Mouse (Mus musculus) left cerebral cortex, postnatal 36 days (tissue): ENCODE measurements around the gene Scamp4. TPM values are rescaled to one million over a fixed set of nuclear protein-coding genes. Genes with fewer than 3 reads are reported as not detected.
A peak's percentile ranks its signal among the peaks of the same experiment; 100 is the strongest.

Experiments used
- DNase-seq, 2 experiments: peaks; one replicate each; pipeline ENCODE4 v3.0.0; 2021 to 2022; ENCODE audit warnings: low spot score in 2 of 2, mixed read lengths in 1 of 2
- intact Hi-C: fragments of 180-260 bp; cut with DNase I; formaldehyde crosslinking; loops from one replicate; pipeline ENCODE4 v1.15.1; 2025
- microRNA-seq: library from miRNA; unstranded; fragments of <30 nt; microRNA quantifications from one replicate; pipeline ENCODE4 v1.2.0, GENCODE M21; 2022
- total RNA-seq, 2 experiments: library from RNA; stranded (reverse); gene quantifications; 2 replicates each; pipeline ENCODE4 v1.2.3; 2021

Gene Scamp4
- total RNA-seq, 2 experiments from 2014 or later = 40.1 to 45.1 TPM

DNA sequence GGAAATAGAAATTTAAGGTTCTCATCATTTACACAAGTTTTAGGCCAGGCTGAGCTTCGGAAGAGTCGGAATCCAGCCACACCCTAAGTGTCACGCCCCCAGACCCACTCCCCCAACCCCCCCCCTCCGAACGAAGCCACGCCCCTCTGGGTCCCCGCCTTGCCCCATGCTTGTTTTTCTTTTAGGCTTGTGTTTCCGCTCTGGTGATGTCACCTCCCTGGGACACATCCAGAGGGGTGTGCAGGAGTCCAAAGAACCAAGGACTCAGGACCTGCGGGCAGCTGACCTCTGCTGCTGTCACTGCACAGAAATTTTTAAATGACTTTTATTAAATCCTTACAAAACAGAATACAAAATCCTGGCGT, 62.3 kb downstream of the Scamp4 start:
- no peak for DNase-seq
- intact Hi-C loops = no loop called here

Small RNAs within 50 kb of the gene (microRNA-seq; reads per million reads assigned to microRNA genes)
- gene Mir6912 = 5.3 reads per million, percentile 18 among the genes with 10 or more reads in this experiment

Other genes with a start within 250 kb of the Scamp4 start
- gene Plk5, start 246.4 kb upstream of the Scamp4 start, total RNA-seq = 10 to 100 TPM; 16.9 to 33.1 TPM
- 10 to 100 TPM; 18.1 to 23.4 TPM for gene Mex3d, start 215.2 kb upstream of the Scamp4 start, total RNA-seq
- 100 to 1,000 TPM; 147 to 150 TPM for gene Mbd3, start 203.3 kb upstream of the Scamp4 start, total RNA-seq
- 100 to 1,000 TPM; 411 to 444 TPM for gene Uqcr11, start 196.0 kb upstream of the Scamp4 start, total RNA-seq
- 10 to 100 TPM; 26.0 to 28.3 TPM for gene Tcf3, start 169.2 kb upstream of the Scamp4 start, total RNA-seq
- not detected for gene Onecut3, start 108.0 kb upstream of the Scamp4 start, total RNA-seq
- under 1 TPM; 0.20 to 0.27 TPM for gene Atp8b3, start 63.7 kb upstream of the Scamp4 start, total RNA-seq
- 10 to 100 TPM; 43.5 to 56.8 TPM for gene Rexo1, start 41.3 kb upstream of the Scamp4 start, total RNA-seq
- 10 to 100 TPM; 51.6 to 54.2 TPM for gene Klf16, start 25.6 kb upstream of the Scamp4 start, total RNA-seq
- gene Abhd17a, start 12.5 kb upstream of the Scamp4 start, total RNA-seq = 100 to 1,000 TPM; 181 to 238 TPM
- gene Adat3, start within 50 bp of the Scamp4 start, total RNA-seq = 1 to 10 TPM; 1.7 to 4.0 TPM
- gene Gm49322, start 3.1 kb downstream of the Scamp4 start, total RNA-seq = 1 to 10 TPM; 2.6 to 3.6 TPM
- 100 to 1,000 TPM; 208 to 256 TPM for gene Csnk1g2, start 20.0 kb downstream of the Scamp4 start, total RNA-seq
- gene Btbd2, start 54.2 kb downstream of the Scamp4 start, total RNA-seq = 100 to 1,000 TPM in 1 of 2 experiments, 10 to 100 TPM in 1; 93.4 to 100 TPM
- gene Mknk2, start 75.2 kb downstream of the Scamp4 start, total RNA-seq = 10 to 100 TPM; 39.9 to 42.0 TPM
- gene Mob3a, start 99.1 kb downstream of the Scamp4 start, total RNA-seq = 10 to 100 TPM; 14.0 TPM
- gene Izumo4, start 99.3 kb downstream of the Scamp4 start, total RNA-seq = 10 to 100 TPM; 36.7 to 47.3 TPM
- gene Ap3d1, start 139.4 kb downstream of the Scamp4 start, total RNA-seq = 100 to 1,000 TPM; 133 to 160 TPM
- 10 to 100 TPM; 37.2 to 65.0 TPM for gene Dot1l, start 152.3 kb downstream of the Scamp4 start, total RNA-seq
- gene Sf3a2, start 195.3 kb downstream of the Scamp4 start, total RNA-seq = 10 to 100 TPM; 44.3 to 53.0 TPM
- gene Plekhj1, start 195.8 kb downstream of the Scamp4 start, total RNA-seq = 10 to 100 TPM; 53.5 to 63.2 TPM
- 1 to 10 TPM; 1.2 to 2.0 TPM for gene Amh, start 202.4 kb downstream of the Scamp4 start, total RNA-seq
- gene Jsrp1, start 210.6 kb downstream of the Scamp4 start, total RNA-seq = 1 to 10 TPM; 5.5 to 5.6 TPM
- 100 to 1,000 TPM; 507 to 583 TPM for gene Oaz1, start 223.8 kb downstream of the Scamp4 start, total RNA-seq
- gene Lingo3, start 241.2 kb downstream of the Scamp4 start, total RNA-seq = 10 to 100 TPM; 38.5 to 46.7 TPM